Mouse (Mus musculus) splenic B cell, adult 2 months (primary cell): ENCODE measurements around the gene Gatad2b.
"Not testable (repeated sequence)": the region's sequence is repeated elsewhere in the genome, so short reads cannot be mapped to it uniquely, and the experiment has no call there.

ENCODE experiments used
- DNase-seq: peaks from one replicate; pipeline ENCODE4 v3.0.0-alpha.2; 2011; ENCODE audit warnings: low read depth, low spot score
- H3K27me3 ChIP-seq: 2 replicates; pipeline ENCODE4 v1.6.1; 2012; ENCODE audit warnings: mild to moderate bottlenecking, low read length, moderate library complexity, mixed read lengths; ENCODE audit not compliant: control insufficient read depth, poor library complexity, insufficient read depth, severe bottlenecking
- H3K36me3 ChIP-seq: 2 replicates; pipeline ENCODE4 v1.6.1; 2012; ENCODE audit warnings: mild to moderate bottlenecking, low read length, moderate library complexity, mixed read lengths; ENCODE audit not compliant: control insufficient read depth, poor library complexity, insufficient read depth, severe bottlenecking

The Gatad2b gene

GRCm38 (mm10) chr3:90314241-90314640 is 21.3 kb downstream of the Gatad2b start:
- no peak for DNase-seq

GRCm38 (mm10) chr3:90322289-90322688 is 29.3 kb downstream of the Gatad2b start:
- Histone ChIP-seq H3K36me3 (no peaks in the 10 kb centered on the region), H3K27me3 (no peaks in the 10 kb centered on the region)
- DNase-seq: no peak

More at GRCm38 (mm10) chr3:90314241-90314640, 21.3 kb downstream of the Gatad2b start:
- Histone ChIP-seq H3K27me3 (no peaks in the 10 kb centered on the region), H3K36me3 (no peaks in the 10 kb centered on the region)

GRCm38 (mm10) chr3:90323119-90323518 is 30.1 kb downstream of the Gatad2b start:
- no peaks in the 10 kb centered on the region for H3K27me3 ChIP-seq
- DNase-seq: peak; percentile 83
- H3K36me3 ChIP-seq: no peaks in the 10 kb centered on the region

DNA sequence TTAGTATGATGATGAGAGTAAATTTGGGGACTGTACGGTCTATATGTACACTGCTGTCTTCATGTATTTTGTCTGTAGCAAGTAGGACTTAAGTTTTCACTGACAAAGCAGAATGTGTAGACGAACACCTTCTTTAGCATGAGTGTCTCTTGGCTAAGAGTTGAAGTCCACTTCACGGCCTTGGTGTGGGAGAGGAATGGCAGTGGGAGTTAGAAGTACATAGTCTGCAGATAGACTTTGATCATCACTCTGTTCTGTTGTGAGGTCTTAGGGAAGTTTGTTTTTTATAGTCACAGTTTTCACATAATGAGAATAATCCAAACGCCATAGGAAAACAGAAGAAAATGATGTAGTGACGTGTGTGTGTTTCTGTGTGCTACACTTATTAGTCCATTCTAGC is 39.5 kb downstream of the Gatad2b start:
- DNase-seq: no peak
- no peaks in the 10 kb centered on the region; the same call in 1 of the 2 replicates for H3K36me3 ChIP-seq
- H3K27me3 ChIP-seq: no peaks in the 10 kb centered on the region

- no peaks in the 10 kb centered on the region; the same call in 1 of the 2 replicates for H3K36me3 ChIP-seq
- no peaks in the 10 kb centered on the region for H3K27me3 ChIP-seq
- peak; percentile 13 for DNase-seq
These were observed 42.5 kb downstream of the Gatad2b start for GRCm38 (mm10) chr3:90335517-90335916.

DNA sequence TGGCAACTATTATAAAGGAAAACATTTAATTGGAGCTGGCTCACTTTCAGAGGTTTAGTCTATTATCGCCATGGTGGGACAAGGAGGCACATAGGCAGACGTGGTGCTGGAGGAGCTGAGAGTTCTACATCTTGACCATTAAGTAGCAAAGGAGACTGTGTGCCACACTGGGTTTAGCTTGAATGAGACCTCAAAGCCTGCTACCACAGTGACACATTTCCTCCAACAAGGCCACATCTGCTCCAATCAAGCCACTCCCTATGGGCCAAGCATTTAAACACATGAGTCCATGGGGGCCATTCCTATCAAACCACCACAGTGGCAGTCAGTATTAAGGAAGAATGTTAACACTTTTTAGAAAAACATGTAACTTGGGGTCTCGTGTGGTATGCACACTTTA is 45.2 kb downstream of the Gatad2b start:
- no peak for DNase-seq
- peaks cover 7% of the 10 kb centered on the region; the same call in 1 of the 2 replicates for H3K36me3 ChIP-seq
- H3K27me3 ChIP-seq: no peaks in the 10 kb centered on the region

- H3K36me3 ChIP-seq: peaks cover 7% of the 10 kb centered on the region; the same call in 1 of the 2 replicates
- DNase-seq: no peak
- H3K27me3 ChIP-seq: no peaks in the 10 kb centered on the region
These were observed 47.2 kb downstream of the Gatad2b start for GRCm38 (mm10) chr3:90340177-90340576.

- H3K36me3 ChIP-seq: peaks cover 11% of the 10 kb centered on the region; the same call in 1 of the 2 replicates
- H3K27me3 ChIP-seq: not testable (repeated sequence)
- peak; percentile 61 for DNase-seq
These were observed 49.9 kb downstream of the Gatad2b start for GRCm38 (mm10) chr3:90342853-90343252.

- Histone ChIP-seq H3K27me3 (no peaks in the 10 kb centered on the region), H3K36me3 (peaks cover 19% of the 10 kb centered on the region)
- DNase-seq: peak; percentile 12
These were observed 54.9 kb downstream of the Gatad2b start for GRCm38 (mm10) chr3:90347847-90348246.

DNA sequence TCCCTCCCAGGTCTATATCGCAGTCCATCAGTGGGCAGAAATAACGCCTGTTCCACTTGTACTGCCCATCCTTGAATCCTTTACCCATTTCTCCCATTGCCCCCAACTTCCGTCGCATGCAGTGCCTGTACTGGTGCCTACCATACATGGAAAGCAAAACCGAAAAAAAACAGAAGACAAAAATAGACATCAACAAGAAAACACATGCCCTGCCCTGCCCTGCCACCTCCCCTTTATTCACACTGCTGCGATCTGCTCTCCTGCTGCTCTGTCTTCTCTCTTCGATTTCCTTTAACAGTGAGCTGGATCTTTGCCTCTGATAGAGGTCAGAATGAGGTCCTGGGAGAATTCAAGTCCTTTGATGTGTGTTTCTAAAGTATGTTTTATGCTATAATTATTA is 65.0 kb downstream of the Gatad2b start:
- no peak for DNase-seq
- Histone ChIP-seq H3K27me3 (no peaks in the 10 kb centered on the region), H3K36me3 (peaks cover 27% of the 10 kb centered on the region)

GRCm38 (mm10) chr3:90359230-90359629 is 66.3 kb downstream of the Gatad2b start:
- H3K27me3 ChIP-seq: no peaks in the 10 kb centered on the region
- DNase-seq: no peak
- H3K36me3 ChIP-seq: peaks cover 21% of the 10 kb centered on the region

DNA sequence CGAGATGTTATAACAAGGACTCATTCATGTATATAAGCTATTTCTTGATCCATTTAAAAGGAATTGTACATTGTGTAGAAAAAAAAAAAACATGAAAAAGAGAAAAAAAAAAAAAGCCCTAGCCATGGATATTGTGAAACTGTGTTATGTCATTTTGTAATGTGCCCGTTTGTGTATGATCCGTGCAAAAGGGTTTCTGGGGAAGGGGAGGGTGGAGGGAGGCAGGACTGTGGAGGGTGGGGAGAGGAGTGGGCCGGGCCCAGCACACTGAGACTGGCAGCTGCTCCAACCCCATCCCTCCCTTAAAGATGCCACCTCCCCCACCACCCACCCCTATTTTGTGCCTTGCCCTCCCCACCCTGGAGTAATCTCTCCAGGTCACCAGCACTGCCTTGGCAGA is 68.5 kb downstream of the Gatad2b start:
- no peak for DNase-seq
- Histone ChIP-seq H3K27me3 (no peaks in the 10 kb centered on the region), H3K36me3 (peaks cover 10% of the 10 kb centered on the region)

DNA sequence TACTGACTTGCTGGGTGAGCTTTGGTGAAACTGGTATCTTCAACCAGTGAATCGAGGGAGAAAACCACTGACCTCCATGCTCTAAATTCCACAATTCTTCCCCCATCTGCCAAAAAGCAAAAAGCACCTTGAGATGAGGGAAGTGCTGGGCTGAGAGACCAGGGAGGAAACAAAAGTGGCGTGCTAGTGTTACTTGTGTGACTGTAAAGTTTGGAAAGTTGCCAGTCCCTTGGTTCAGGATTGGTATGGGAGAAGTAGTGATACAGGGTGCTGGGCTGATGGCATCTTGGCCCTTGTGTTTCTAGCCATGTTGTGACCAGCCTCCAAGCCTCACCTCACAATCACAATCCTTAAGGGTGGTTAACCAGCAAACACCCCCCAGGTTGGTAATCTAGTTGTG is 69.4 kb downstream of the Gatad2b start:
- H3K36me3 ChIP-seq: peaks cover 10% of the 10 kb centered on the region; the same call in 1 of the 2 replicates
- no peak for DNase-seq
- H3K27me3 ChIP-seq: no peaks in the 10 kb centered on the region

DNA sequence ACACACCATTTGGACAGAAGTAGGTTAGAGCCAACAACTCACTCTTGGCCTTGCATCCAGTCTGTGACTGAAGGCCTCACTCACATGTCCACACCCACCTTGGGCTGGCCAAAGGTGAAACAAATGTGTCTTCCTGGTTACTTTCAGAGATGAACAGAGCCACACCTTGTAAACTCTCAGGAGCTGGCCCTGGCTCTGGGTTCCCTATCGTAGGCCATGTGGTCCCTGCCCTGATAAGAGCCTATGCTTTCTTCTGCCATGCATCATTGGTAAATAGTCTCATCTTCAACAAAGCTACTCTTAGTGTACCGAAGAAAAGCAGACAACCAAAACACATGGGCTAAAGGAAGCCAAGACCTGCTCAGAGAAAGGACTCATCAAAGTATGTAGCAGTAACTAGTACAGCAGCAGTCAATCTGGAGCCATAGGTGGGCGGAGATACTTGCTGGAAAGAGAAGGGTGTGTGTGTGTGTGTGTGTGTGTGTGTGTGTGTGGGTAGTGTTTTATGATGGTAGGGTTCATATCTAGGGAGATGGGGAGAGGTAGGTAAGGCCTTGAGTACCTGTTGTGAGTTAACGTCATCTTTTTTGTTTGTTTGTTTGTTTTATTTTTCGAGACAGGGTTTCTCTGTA is 74.1 kb downstream of the Gatad2b start:
- DNase-seq: no peak
- Histone ChIP-seq H3K27me3 (no peaks in the 10 kb centered on the region), H3K36me3 (no peaks in the 10 kb centered on the region)

DNA sequence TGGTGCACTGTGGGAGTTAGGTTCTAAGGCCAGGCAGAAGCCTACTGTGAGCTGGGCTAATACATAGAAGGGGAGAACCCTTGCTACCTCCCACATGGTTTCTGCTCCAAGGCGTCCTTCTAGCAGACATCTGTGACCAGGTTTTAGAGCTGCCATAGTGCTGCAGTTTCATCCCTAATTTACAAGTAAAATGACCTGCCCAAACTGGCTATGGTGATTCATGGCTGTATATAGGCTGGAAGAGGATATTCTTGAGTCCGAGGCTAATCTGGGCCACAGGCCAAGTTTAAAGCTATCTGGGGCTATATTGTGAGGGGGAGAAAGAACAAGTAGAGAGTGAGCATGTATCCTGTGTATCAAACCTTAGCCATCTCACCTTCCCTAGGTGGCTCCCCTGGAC is 76.1 kb downstream of the Gatad2b start:
- H3K36me3 ChIP-seq: no peaks in the 10 kb centered on the region
- DNase-seq: no peak
- no peaks in the 10 kb centered on the region for H3K27me3 ChIP-seq

DNA sequence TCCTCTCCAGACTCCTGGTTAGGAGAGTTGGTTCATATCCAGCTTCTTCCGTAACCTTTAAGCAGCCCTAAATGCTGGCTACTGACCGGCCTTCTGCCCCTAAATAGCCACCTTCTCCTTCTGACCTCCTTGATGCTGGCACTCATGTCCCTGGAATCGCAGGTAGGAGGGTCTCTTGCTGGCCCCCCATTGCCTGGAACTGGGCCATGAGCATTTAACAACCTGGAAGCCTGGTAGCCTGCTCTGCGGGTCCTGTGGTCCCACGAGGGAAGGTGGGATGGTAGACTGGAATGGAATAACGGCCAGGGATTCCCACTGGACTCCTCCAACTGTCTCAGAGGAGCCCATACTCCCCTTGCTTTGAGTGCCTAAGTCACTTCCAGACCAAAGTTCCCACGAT is 78.9 kb downstream of the Gatad2b start:
- DNase-seq: no peak
- H3K27me3 ChIP-seq: no peaks in the 10 kb centered on the region

More for the DNA sequence above, 78.9 kb downstream of the Gatad2b start:
- H3K36me3 ChIP-seq: no peaks in the 10 kb centered on the region
